Comparison of ENCODE assay signal across 16 mouse cellular contexts in the genomic region with DNA sequence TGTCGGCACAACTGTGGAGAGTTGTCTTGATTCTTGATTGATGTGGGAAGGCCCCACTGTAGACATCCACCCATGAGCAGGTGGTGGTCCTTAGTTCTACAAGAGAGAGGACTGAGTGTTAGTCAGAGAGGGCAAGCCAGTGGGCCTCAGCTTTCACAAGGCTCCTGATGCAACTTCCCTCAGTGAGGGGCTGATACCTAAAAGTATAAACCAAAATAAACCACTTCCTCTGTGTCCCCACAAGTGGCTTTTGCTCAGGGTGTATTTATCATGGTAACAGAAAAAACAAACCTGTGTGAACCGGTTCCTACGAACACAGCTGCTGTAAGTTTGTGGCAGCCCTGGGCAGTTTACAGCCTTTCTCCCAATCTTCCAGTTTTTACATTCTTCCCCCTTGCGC. TPM values are rescaled to one million over a fixed set of nuclear protein-coding genes. Genes with fewer than 3 reads are reported as not detected.
A peak's percentile ranks its signal among the peaks of the same experiment; 100 is the strongest.
DNase-seq lines count a peak whose midpoint lies in the region; ATAC-seq lines count a peak whose summit lies in the region.
"Had no signal": no experiment of that assay in that cellular context is flagged by ENCODE, and none has a peak within 500 bp of the region (broad histone marks: within the 10 kb centered on the region; RNA-seq: fewer than 3 reads in every experiment).

No protein-coding gene starts in this region.

- peaks cover 18% of the 10 kb centered on the region for H3K4me1 ChIP-seq in intestine, embryonic 15.5 days (replicated peaks)
- no peaks in the 10 kb centered on the region for H3K4me1 ChIP-seq in midbrain, embryonic 16.5 days (ENCODE audit: control insufficient read depth, insufficient read depth, low read length)
- H3K4me1 ChIP-seq: hindbrain, embryonic 15.5 days; limb, embryonic 13.5 days; midbrain, embryonic 15.5 days had no signal

- no peaks in the 10 kb centered on the region for H3K9me3 ChIP-seq in intestine, embryonic 15.5 days
- H3K9me3 ChIP-seq in midbrain, embryonic 16.5 days (replicated peaks; ENCODE audit: control insufficient read depth, low read length, poor library complexity, severe bottlenecking), result no peaks in the 10 kb centered on the region
- H3K9me3 ChIP-seq: hindbrain, embryonic 15.5 days; limb, embryonic 13.5 days; midbrain, embryonic 15.5 days had no signal

- 62% methylated on average over 4 of the region's 4 CpGs for WGBS in intestine, embryonic 15.5 days
- 95% methylated on average over 4 of the region's 4 CpGs for WGBS in midbrain, embryonic 16.5 days

- no peak overlapping the region for H3K4me2 ChIP-seq in intestine, embryonic 15.5 days (replicated peaks)
- no peak overlapping the region for H3K4me2 ChIP-seq in midbrain, embryonic 16.5 days (ENCODE audit: low read length)
- H3K4me2 ChIP-seq: embryonic facial prominence, embryonic 13.5 days; hindbrain, embryonic 15.5 days; limb, embryonic 13.5 days; midbrain, embryonic 15.5 days had no signal

- no peaks in the 10 kb centered on the region for H3K36me3 ChIP-seq in intestine, embryonic 15.5 days
- no peaks in the 10 kb centered on the region for H3K36me3 ChIP-seq in midbrain, embryonic 16.5 days (ENCODE audit: control insufficient read depth, insufficient read depth, low read length)
- H3K36me3 ChIP-seq: embryonic facial prominence, embryonic 13.5 days; hindbrain, embryonic 15.5 days; limb, embryonic 13.5 days; midbrain, embryonic 15.5 days had no signal

- H3K27ac ChIP-seq in intestine, embryonic 15.5 days, result peak overlapping the region; percentile 75
- no peak overlapping the region for H3K27ac ChIP-seq in midbrain, embryonic 16.5 days (ENCODE audit: low read length)
- H3K27ac ChIP-seq: embryonic facial prominence, embryonic 13.5 days; heart, adult 2 months; hindbrain, embryonic 15.5 days; limb, embryonic 13.5 days; midbrain, embryonic 15.5 days had no signal

- peak; percentile 64 to 75 for DNase-seq in spleen, postnatal 36 days (ENCODE audit: low spot score in 2 of 2)
- no peak for DNase-seq in spleen, postnatal 4 days (ENCODE audit: low spot score in 2 of 2)
- DNase-seq in naive thymus-derived CD4-positive, alpha-beta T cell, adult 2 months (ENCODE audit: low read depth), result peak; percentile 91
- DNase-seq in thymus, postnatal 4 days, result peak; percentile 51
- DNase-seq in left cerebral cortex, adult 11 months (ENCODE audit: low spot score), result no peak
- no peak for DNase-seq in left cerebral cortex, adult 18-20 months (ENCODE audit: low spot score in 2 of 2)
- DNase-seq: adrenal gland, postnatal 10 days; cerebellum, adult 18-20 months; heart, adult 2 months had no signal

- H3K4me3 ChIP-seq in intestine, embryonic 15.5 days (replicated peaks), result no peak overlapping the region
- H3K4me3 ChIP-seq in midbrain, embryonic 16.5 days (ENCODE audit: low read depth, low read length), result no peak overlapping the region
- H3K4me3 ChIP-seq: embryonic facial prominence, embryonic 13.5 days; heart, adult 2 months; hindbrain, embryonic 15.5 days; limb, embryonic 13.5 days; midbrain, embryonic 15.5 days had no signal

- no peak overlapping the region for H3K9ac ChIP-seq in intestine, embryonic 15.5 days
- H3K9ac ChIP-seq in midbrain, embryonic 16.5 days (ENCODE audit: low read depth, low read length), result no peak overlapping the region
- H3K9ac ChIP-seq: embryonic facial prominence, embryonic 13.5 days; hindbrain, embryonic 15.5 days; limb, embryonic 13.5 days; midbrain, embryonic 15.5 days had no signal

- ATAC-seq in intestine, embryonic 15.5 days, result no peak
- ATAC-seq in midbrain, embryonic 16.5 days, result no peak
- ATAC-seq: forebrain, embryonic 16.5 days; midbrain, embryonic 15.5 days had no signal

- no peaks in the 10 kb centered on the region for H3K27me3 ChIP-seq in intestine, embryonic 15.5 days (replicated peaks)
- no peaks in the 10 kb centered on the region for H3K27me3 ChIP-seq in midbrain, embryonic 16.5 days (ENCODE audit: control insufficient read depth, insufficient read depth, low read depth, low read length)
- H3K27me3 ChIP-seq: hindbrain, embryonic 15.5 days; limb, embryonic 13.5 days; midbrain, embryonic 15.5 days had no signal

RNA-seq across cellular contexts. Expression of a gene that starts 15.6 kb away (rescaled TPM):
- polyA plus RNA-seq in intestine, embryonic 15.5 days (2015; fragmentation: Nextera tagmentation; extraction: Ambion mirVana), result 93.0 and 104 TPM in 2 replicates
- 132 and 138 TPM in 2 replicates for polyA plus RNA-seq in midbrain, embryonic 16.5 days (2015; fragmentation: Nextera tagmentation; extraction: Ambion mirVana)
- 100 to 1,000 TPM; 116 to 118 TPM for total RNA-seq in left cerebral cortex, adult 18-20 months (2021)

RNA-seq across cellular contexts. Expression of a gene that starts 28.5 kb away (rescaled TPM):
- polyA plus RNA-seq in intestine, embryonic 15.5 days (2015; fragmentation: Nextera tagmentation; extraction: Ambion mirVana), result 52.5 and 55.2 TPM in 2 replicates
- 60.7 and 71.7 TPM in 2 replicates for polyA plus RNA-seq in midbrain, embryonic 16.5 days (2015; fragmentation: Nextera tagmentation; extraction: Ambion mirVana)
- total RNA-seq in left cerebral cortex, adult 18-20 months (2021), result 100 to 1,000 TPM; 119 to 130 TPM

RNA-seq across cellular contexts. Expression of a gene that starts 43.9 kb away (rescaled TPM):
- polyA plus RNA-seq in intestine, embryonic 15.5 days (2015; fragmentation: Nextera tagmentation; extraction: Ambion mirVana), result 0.98 and 1.1 TPM in 2 replicates
- 1.1 and 1.2 TPM in 2 replicates for polyA plus RNA-seq in midbrain, embryonic 16.5 days (2015; fragmentation: Nextera tagmentation; extraction: Ambion mirVana)
- 1 to 10 TPM; 4.3 to 4.6 TPM for total RNA-seq in left cerebral cortex, adult 18-20 months (2021)

RNA-seq across cellular contexts. Expression of a gene that starts 53.4 kb away (rescaled TPM):
- 46.8 and 50.4 TPM in 2 replicates for polyA plus RNA-seq in intestine, embryonic 15.5 days (2015; fragmentation: Nextera tagmentation; extraction: Ambion mirVana)
- polyA plus RNA-seq in midbrain, embryonic 16.5 days (2015; fragmentation: Nextera tagmentation; extraction: Ambion mirVana), result 19.6 and 20.2 TPM in 2 replicates
- 100 to 1,000 TPM; 163 to 215 TPM for total RNA-seq in left cerebral cortex, adult 18-20 months (2021)

RNA-seq across cellular contexts. Expression of a gene that starts 59.0 kb away (rescaled TPM):
- 70.6 and 75.4 TPM in 2 replicates for polyA plus RNA-seq in intestine, embryonic 15.5 days (2015; fragmentation: Nextera tagmentation; extraction: Ambion mirVana)
- 254 and 255 TPM in 2 replicates for polyA plus RNA-seq in midbrain, embryonic 16.5 days (2015; fragmentation: Nextera tagmentation; extraction: Ambion mirVana)
- total RNA-seq in left cerebral cortex, adult 18-20 months (2021), result 100 to 1,000 TPM; 198 to 222 TPM

Comparison
In these comparisons a context has a peak if more than half of its experiments do, and no peak if none do; other contexts are left out.
1. DNase-seq: peak in spleen, postnatal 36 days (2 of 2), naive thymus-derived CD4-positive, alpha-beta T cell, adult 2 months (single experiment) and thymus, postnatal 4 days (single experiment); none in spleen, postnatal 4 days (0 of 2), left cerebral cortex, adult 11 months (single experiment) and left cerebral cortex, adult 18-20 months (0 of 2).